Mouse (Mus musculus): ENCODE measurements around the gene Myef2.
"Not testable (repeated sequence)": the region's sequence is repeated elsewhere in the genome, so short reads cannot be mapped to it uniquely, and the experiment has no call there.

Myef2 gene

DNA sequence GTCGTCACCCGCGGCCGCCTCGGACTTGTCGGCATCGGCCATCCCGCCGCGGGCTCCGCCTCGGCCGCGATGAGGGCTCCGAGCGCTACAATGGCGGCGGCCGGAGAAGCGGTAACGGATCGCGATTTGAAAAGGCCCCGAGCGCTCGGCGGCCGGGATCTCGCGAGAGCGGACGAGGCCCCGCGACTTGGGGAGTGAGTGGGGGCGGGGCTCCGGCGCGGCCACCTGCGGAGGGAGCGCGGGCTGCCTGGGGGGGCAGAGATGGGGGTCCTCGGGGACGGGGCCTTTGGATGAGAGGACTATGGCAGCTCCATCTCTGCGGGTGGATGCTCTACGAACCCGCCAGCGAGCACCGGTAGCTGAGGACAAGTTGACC, at the start of gene Myef2:
Gene Myef2, minus strand, starts transcription at position 185 of the 376 bp plus-strand sequence.
- peak; percentile 77 for DNase-seq (ENCODE audit: low read depth, low spot score)

DNA sequence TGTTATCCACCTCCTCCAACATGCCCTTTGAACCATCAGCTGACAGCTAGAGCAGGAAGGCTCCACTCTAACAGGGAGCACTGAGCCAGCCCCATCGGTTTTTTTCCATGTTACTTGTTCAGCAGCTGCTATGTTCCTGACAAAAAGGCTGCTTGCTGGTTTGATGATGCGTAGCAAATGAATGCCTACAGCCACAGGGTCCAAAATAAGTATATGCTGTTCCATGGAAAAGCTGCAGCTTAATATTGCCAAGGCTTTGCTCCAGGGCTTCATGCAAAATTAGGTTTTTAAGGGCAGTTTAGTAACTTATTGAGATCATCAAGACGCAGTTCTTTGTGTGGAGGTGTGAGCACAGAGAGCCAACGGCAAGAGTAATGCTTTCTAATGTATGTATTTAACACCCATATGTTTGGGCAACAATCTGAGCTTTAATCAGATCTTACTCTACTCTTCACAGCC, 38.6 kb upstream of the Myef2 start:
- DNase-seq (ENCODE audit: low read depth, low spot score): no peak

DNA sequence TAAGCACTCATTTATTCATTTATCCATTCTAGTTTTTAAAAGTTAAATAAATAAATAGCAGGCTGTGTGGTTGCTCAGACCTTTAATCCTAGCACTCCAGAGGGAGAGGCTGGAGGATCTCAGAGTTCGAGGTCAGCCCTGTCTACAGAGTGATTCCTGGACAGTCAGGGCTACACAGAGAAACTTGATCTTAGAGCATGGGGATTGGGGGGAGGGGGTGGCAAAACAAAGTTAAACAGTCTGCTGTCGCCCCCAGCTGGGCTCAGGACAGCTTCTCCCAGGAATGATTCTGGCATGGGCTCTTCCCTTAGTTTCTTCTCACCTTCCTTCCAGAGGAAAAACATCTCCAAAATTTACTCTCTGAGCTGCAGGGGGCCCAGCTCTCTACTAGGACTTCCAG, 32.0 kb upstream of the Myef2 start:
- no peak for DNase-seq (ENCODE audit: low read depth, low spot score)

DNA sequence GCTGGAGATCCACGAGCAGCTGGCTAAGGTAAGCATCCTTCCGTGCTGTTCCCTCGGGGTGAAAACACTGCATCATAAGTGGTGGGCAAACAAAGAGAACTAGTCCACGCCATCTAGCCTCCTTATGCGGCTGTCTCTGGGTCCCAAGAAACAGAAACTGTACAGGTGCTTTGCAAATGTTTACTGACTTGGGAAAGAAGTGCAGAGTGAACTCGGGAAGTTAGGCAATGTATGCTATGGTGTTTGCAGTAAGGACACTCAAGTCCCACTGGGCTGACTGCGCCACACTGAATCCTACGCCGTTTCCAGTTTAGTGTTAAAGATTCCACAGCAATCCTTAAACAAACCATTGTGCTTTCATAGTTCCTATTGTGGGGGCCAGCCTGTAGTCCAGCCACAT, 30.8 kb upstream of the Myef2 start:
- DNase-seq (ENCODE audit: low read depth, low spot score): no peak

GRCm38 (mm10) chr2:125152388-125152787, 28.9 kb upstream of the Myef2 start, which contains the start of gene Slc12a1:
Gene Slc12a1 (plus strand): TSS chr2:125152505.
- no peak for DNase-seq (ENCODE audit: low read depth, low spot score)

DNA sequence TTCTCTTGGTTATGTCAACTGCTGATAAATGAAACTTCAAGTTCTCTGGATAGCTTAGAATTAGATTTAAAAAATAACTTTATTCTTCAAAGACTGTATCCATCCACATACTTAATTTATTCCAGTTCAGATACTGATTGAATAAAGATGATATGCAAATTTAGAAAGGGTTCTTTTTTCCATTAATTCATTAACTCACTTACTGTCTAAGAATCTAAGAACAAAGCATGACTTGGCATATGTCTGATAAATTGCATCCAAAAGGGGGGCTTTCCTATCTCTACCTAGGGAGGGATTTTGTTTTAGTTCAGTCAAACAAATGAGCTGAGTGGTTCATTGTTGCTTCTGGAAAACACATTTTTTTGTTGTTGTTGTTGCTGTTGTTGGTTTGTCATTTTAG, 18.9 kb upstream of the Myef2 start:
- DNase-seq (ENCODE audit: low read depth, low spot score): no peak

DNA sequence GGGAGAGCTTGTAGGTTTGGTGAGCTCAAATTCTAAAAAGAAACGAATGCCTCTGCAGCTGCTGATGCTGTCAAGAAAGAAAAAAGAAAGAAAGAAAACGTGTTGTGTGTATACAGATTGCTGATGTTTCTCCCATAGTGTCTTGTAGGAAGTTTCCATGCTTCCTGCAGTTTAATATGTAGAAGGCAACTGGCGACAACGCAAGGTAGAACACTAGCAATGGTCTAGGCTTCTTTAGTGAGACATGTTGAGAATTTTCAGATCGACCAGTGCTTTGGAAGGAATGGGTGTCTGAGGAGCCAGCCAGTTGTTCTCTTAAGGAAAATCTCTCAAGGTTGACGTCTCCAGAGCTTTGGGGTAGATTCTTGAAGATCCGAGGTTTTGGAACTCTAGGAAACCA, 13.4 kb upstream of the Myef2 start:
- no peak for DNase-seq (ENCODE audit: low read depth, low spot score)

- DNase-seq (ENCODE audit: low read depth, low spot score): no peak
Measured at GRCm38 (mm10) chr2:125135903-125136811, 12.7 kb upstream of the Myef2 start, which contains the start of gene Ctxn2. Gene Ctxn2 (plus strand): TSS chr2:125136692.

DNA sequence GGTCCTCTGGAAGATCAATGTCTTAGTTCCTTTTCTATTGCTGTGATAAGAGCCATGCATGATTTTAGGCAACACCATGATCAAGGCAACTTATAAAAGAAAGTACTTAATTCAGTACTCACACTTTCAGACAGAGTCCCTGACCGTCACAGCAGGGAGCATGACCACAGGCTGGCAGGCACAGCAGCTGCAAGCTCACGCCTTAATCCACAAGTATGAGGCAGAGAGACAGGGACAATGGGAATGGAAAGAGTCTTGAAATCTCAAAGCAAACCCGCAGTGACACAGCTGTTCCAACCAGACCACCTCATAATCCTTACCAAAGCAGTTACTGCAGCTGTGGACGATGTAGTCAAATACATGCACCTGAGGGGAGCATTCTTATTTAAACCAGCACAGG, 10.7 kb upstream of the Myef2 start:
- no peak for DNase-seq (ENCODE audit: low read depth, low spot score)

DNA sequence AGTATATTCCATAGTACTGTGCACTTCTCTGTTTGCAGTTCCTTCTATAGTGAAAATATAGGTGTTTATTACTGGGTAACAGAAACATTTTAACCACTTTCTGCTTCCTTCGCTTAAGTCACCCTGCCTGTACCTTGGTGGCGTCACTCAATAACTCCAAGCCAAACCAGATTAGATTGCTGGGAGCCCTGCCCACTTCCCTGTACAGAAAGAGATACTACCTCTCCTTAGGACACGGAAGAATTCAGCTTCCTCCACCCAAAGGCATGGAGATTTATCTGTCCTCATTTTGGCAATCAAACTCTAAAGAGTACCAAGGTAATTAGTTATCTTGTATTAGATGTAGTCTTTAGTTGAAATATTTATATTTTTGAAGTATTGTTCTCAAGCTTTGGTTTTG, 3.3 kb upstream of the Myef2 start:
- DNase-seq (ENCODE audit: low read depth, low spot score): no peak

DNA sequence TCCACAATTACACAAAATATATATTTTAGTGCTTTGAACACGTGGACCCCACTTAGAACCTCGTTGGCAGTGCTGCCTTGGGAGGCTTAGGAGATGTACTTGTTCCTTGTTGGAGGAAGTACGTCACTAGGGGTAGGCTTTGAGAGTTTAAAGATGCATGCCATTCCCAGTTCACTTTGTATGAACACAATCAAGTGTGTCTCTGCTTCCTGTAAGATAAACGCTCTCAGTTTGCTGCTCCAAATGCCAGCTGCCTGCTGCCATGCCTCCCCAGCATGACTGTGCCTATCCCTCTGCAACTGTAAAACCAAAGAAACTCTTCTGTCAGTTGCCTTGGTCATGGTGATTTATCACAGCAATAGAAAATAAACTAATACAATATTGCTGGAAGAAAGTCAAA, 2.4 kb upstream of the Myef2 start:
- DNase-seq (ENCODE audit: low read depth, low spot score): no peak

GRCm38 (mm10) chr2:125122624-125123476, 611 bp downstream of the Myef2 start:
- DNase-seq (ENCODE audit: low read depth, low spot score): peak; percentile 39

DNA sequence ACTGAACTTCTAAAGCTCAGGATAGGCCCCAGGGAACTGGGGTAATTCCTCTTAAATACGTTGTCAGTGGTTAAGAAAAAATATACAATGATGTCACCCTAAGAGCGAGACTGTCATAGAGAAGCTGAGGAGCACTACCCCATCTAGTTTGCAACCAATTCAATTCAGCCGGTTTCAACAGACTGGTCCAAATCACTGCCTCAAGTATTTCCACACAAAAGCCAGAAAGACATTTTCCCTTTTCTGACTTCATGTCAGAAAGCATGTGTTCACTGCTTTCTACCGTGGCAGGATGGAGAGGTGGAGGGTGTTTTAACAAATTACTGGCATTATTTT, 1.2 kb downstream of the Myef2 start:
- no peak for DNase-seq (ENCODE audit: low read depth, low spot score)

GRCm38 (mm10) chr2:125119381-125120110, 3.9 kb downstream of the Myef2 start:
- no peak for DNase-seq (ENCODE audit: low read depth, low spot score)

DNA sequence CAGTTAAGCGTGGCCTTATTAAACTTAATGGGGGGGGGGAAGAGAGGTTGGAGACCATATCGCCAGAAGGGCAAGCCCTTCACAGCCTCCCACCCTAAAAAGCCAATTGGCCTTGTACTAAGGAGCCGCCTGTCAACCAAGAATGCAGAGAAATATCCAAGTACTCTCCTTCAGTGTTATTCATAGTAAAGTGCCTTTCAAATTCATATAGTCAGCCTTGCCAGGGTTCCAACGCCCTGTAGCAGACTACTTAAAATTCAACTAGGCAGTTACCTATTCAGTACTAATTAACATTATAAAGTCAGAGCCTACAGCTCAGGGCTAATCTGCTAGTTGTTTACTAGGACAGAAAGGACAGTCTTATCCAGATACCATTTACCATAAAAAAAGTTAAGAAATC, 16.9 kb downstream of the Myef2 start:
- not testable (repeated sequence) for DNase-seq (ENCODE audit: low read depth, low spot score)

- DNase-seq (ENCODE audit: low read depth, low spot score): not testable (repeated sequence)
Measured at GRCm38 (mm10) chr2:125104491-125104890, 19.0 kb downstream of the Myef2 start.

- DNase-seq (ENCODE audit: low read depth, low spot score): not testable (repeated sequence)
Measured at GRCm38 (mm10) chr2:125092123-125092522, 31.3 kb downstream of the Myef2 start.

GRCm38 (mm10) chr2:125088757-125089156, 34.7 kb downstream of the Myef2 start:
- DNase-seq (ENCODE audit: low read depth, low spot score): no peak

DNA sequence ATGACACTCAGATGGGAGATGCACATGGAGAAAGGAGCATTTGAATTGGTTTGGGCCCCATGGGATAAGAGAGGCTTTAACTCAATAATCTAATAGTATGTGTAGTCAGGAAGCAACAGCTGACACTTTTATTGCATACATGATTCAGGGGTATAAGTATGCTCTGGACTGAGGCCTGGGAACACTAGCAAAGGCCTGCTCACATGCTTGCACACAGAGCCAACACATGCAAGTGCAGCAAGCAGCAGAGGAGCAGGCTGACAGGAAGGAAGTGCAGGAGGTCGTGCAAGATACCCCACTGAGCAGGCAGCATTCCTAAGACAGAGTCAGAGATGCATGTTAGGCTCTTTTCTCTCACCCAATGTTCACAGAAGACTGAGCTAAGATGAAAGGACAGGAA, 39.6 kb downstream of the Myef2 start:
- DNase-seq (ENCODE audit: low read depth, low spot score): no peak

- DNase-seq (ENCODE audit: low read depth, low spot score): no peak
Measured at GRCm38 (mm10) chr2:125073056-125073780, 50.2 kb downstream of the Myef2 start.

GRCm38 (mm10) chr2:125068696-125069095, 54.8 kb downstream of the Myef2 start:
- no peak for DNase-seq (ENCODE audit: low read depth, low spot score)
